Mouse (Mus musculus): Measurements from ENCODE around the gene Gm20696. TPM values are rescaled to one million over a fixed set of nuclear protein-coding genes. Genes with fewer than 3 reads are reported as not detected.

Gene Gm20696
- polyA plus RNA-seq, 1 experiment from 2014 or later: 4.4 TPM

- H3K4me2 ChIP-seq (replicated peaks): no peak overlapping the region
- H3K36me3 ChIP-seq: no peaks in the 10 kb centered on the region
- H3K4me1 ChIP-seq: peaks cover 33% of the 10 kb centered on the region
- H3K27ac ChIP-seq: no peak overlapping the region
- ATAC-seq (ENCODE audit: low FRiP score): no peak
- no peaks in the 10 kb centered on the region for H3K9me3 ChIP-seq (replicated peaks)
- H3K9ac ChIP-seq: no peak overlapping the region
- WGBS: 56% methylated on average over 7 of the region's 7 CpGs
- no peaks in the 10 kb centered on the region for H3K27me3 ChIP-seq
- H3K4me3 ChIP-seq: no peak overlapping the region
Measured at GRCm38 (mm10) chr6:99481568-99481967, 185.0 kb downstream of the Gm20696 start.

GRCm38 (mm10) chr6:99478873-99479650 is 187.5 kb downstream of the Gm20696 start:
- Histone ChIP-seq H3K9ac (no peak overlapping the region), H3K4me3 (no peak overlapping the region), H3K36me3 (no peaks in the 10 kb centered on the region), H3K27me3 (no peaks in the 10 kb centered on the region), H3K9me3 (replicated peaks) (no peaks in the 10 kb centered on the region), H3K27ac (no peak overlapping the region), H3K4me2 (replicated peaks) (no peak overlapping the region), H3K4me1 (peaks cover 9% of the 10 kb centered on the region; the same call in 1 of the 2 replicates)
- no peak for ATAC-seq (ENCODE audit: low FRiP score)
- 72% methylated on average over 13 of the region's 13 CpGs for WGBS

- H3K4me3 ChIP-seq: no peak overlapping the region
- no peak overlapping the region for H3K4me2 ChIP-seq (replicated peaks)
- 85% methylated on average over 9 of the region's 9 CpGs for whole genome bisulfite sequencing
- no peak overlapping the region for H3K9ac ChIP-seq
- ATAC-seq (ENCODE audit: low FRiP score): no peak
- H3K27me3 ChIP-seq: no peaks in the 10 kb centered on the region
- no peaks in the 10 kb centered on the region for H3K36me3 ChIP-seq
- H3K4me1 ChIP-seq: peaks cover 8% of the 10 kb centered on the region; the same call in 1 of the 2 replicates
- no peak overlapping the region for H3K27ac ChIP-seq
- no peaks in the 10 kb centered on the region for H3K9me3 ChIP-seq (replicated peaks)
Measured at GRCm38 (mm10) chr6:99475040-99475439, 191.6 kb downstream of the Gm20696 start.

GRCm38 (mm10) chr6:99470906-99471305 is 195.7 kb downstream of the Gm20696 start:
- no peaks in the 10 kb centered on the region for H3K27me3 ChIP-seq
- 84% methylated on average over 5 of the region's 5 CpGs for WGBS
- no peaks in the 10 kb centered on the region for H3K36me3 ChIP-seq

GRCm38 (mm10) chr6:99469134-99469834 is 197.3 kb downstream of the Gm20696 start:
- Histone ChIP-seq H3K4me1 (peaks cover 30% of the 10 kb centered on the region), H3K27me3 (no peaks in the 10 kb centered on the region), H3K36me3 (no peaks in the 10 kb centered on the region), H3K27ac (no peak overlapping the region), H3K4me3 (no peak overlapping the region), H3K9ac (no peak overlapping the region), H3K9me3 (replicated peaks) (no peaks in the 10 kb centered on the region), H3K4me2 (replicated peaks) (no peak overlapping the region)
- WGBS: 74% methylated on average over 12 of the region's 12 CpGs
- ATAC-seq (ENCODE audit: low FRiP score): no peak

More at GRCm38 (mm10) chr6:99470906-99471305, 195.7 kb downstream of the Gm20696 start:
- peaks cover 20% of the 10 kb centered on the region for H3K4me1 ChIP-seq
- no peak overlapping the region for H3K9ac ChIP-seq
- no peaks in the 10 kb centered on the region for H3K9me3 ChIP-seq (replicated peaks)
- ATAC-seq (ENCODE audit: low FRiP score): no peak
- H3K27ac ChIP-seq: no peak overlapping the region
- no peak overlapping the region for H3K4me3 ChIP-seq
- no peak overlapping the region for H3K4me2 ChIP-seq (replicated peaks)

GRCm38 (mm10) chr6:99467831-99468230 is 198.8 kb downstream of the Gm20696 start:
- no peak overlapping the region for H3K4me3 ChIP-seq
- no peak overlapping the region for H3K9ac ChIP-seq
- H3K4me2 ChIP-seq (replicated peaks): no peak overlapping the region
- ATAC-seq (ENCODE audit: low FRiP score): no peak
- no peaks in the 10 kb centered on the region for H3K36me3 ChIP-seq
- H3K9me3 ChIP-seq (replicated peaks): no peaks in the 10 kb centered on the region
- WGBS: 57% methylated on average over 3 of the region's 3 CpGs
- peaks cover 36% of the 10 kb centered on the region for H3K4me1 ChIP-seq
- no peaks in the 10 kb centered on the region for H3K27me3 ChIP-seq
- no peak overlapping the region for H3K27ac ChIP-seq

GRCm38 (mm10) chr6:99467109-99467508 is 199.5 kb downstream of the Gm20696 start:
- Histone ChIP-seq H3K9ac (no peak overlapping the region), H3K36me3 (no peaks in the 10 kb centered on the region), H3K4me2 (replicated peaks) (no peak overlapping the region), H3K27me3 (no peaks in the 10 kb centered on the region), H3K9me3 (replicated peaks) (no peaks in the 10 kb centered on the region), H3K4me3 (no peak overlapping the region), H3K27ac (no peak overlapping the region), H3K4me1 (peaks cover 39% of the 10 kb centered on the region)
- ATAC-seq (ENCODE audit: low FRiP score): no peak
- WGBS: 31% methylated on average over 8 of the region's 8 CpGs

- H3K4me2 ChIP-seq (replicated peaks): no peak overlapping the region
- no peaks in the 10 kb centered on the region for H3K27me3 ChIP-seq
- H3K36me3 ChIP-seq: no peaks in the 10 kb centered on the region
- no peaks in the 10 kb centered on the region for H3K9me3 ChIP-seq (replicated peaks)
- H3K4me3 ChIP-seq: no peak overlapping the region
- H3K4me1 ChIP-seq: peaks cover 39% of the 10 kb centered on the region
- H3K9ac ChIP-seq: no peak overlapping the region
- ATAC-seq (ENCODE audit: low FRiP score): no peak
- no peak overlapping the region for H3K27ac ChIP-seq
- WGBS: 91% methylated on average over 8 of the region's 8 CpGs
Measured at GRCm38 (mm10) chr6:99466354-99466753, 200.2 kb downstream of the Gm20696 start.

- Histone ChIP-seq H3K9ac (no peak overlapping the region), H3K9me3 (replicated peaks) (no peaks in the 10 kb centered on the region), H3K27ac (no peak overlapping the region), H3K27me3 (no peaks in the 10 kb centered on the region), H3K4me1 (peaks cover 31% of the 10 kb centered on the region), H3K4me3 (no peak overlapping the region), H3K4me2 (replicated peaks) (no peak overlapping the region), H3K36me3 (no peaks in the 10 kb centered on the region)
- 0 out of 2 replicates have a peak, but pooled peaks have one; percentile 48 for ATAC-seq (ENCODE audit: low FRiP score)
- 66% methylated on average over 4 of the region's 4 CpGs for WGBS
Measured at GRCm38 (mm10) chr6:99464449-99464848, 202.1 kb downstream of the Gm20696 start.

GRCm38 (mm10) chr6:99463906-99464305 is 202.7 kb downstream of the Gm20696 start:
- Histone ChIP-seq H3K27ac (no peak overlapping the region), H3K27me3 (no peaks in the 10 kb centered on the region), H3K9me3 (replicated peaks) (no peaks in the 10 kb centered on the region), H3K4me2 (replicated peaks) (no peak overlapping the region), H3K4me3 (no peak overlapping the region), H3K36me3 (no peaks in the 10 kb centered on the region), H3K4me1 (peaks cover 31% of the 10 kb centered on the region), H3K9ac (no peak overlapping the region)
- ATAC-seq (ENCODE audit: low FRiP score): no peak
- WGBS: 76% methylated on average over 7 of the region's 7 CpGs

GRCm38 (mm10) chr6:99458775-99459174 is 207.8 kb downstream of the Gm20696 start:
- no peak for ATAC-seq (ENCODE audit: low FRiP score)
- Histone ChIP-seq H3K4me3 (no peak overlapping the region), H3K4me1 (0 out of 2 replicates have a peak, but pooled peaks cover 9% of the 10 kb centered on the region), H3K9ac (no peak overlapping the region), H3K4me2 (replicated peaks) (no peak overlapping the region), H3K27me3 (no peaks in the 10 kb centered on the region), H3K36me3 (no peaks in the 10 kb centered on the region), H3K9me3 (replicated peaks) (no peaks in the 10 kb centered on the region), H3K27ac (no peak overlapping the region)
- 91% methylated on average over 4 of the region's 4 CpGs for WGBS

- Histone ChIP-seq H3K27ac (no peak overlapping the region), H3K9me3 (replicated peaks) (no peaks in the 10 kb centered on the region), H3K36me3 (no peaks in the 10 kb centered on the region), H3K4me3 (no peak overlapping the region), H3K4me1 (peaks cover 6% of the 10 kb centered on the region; the same call in 1 of the 2 replicates), H3K4me2 (replicated peaks) (no peak overlapping the region), H3K27me3 (no peaks in the 10 kb centered on the region), H3K9ac (no peak overlapping the region)
- 85% methylated on average over 7 of the region's 7 CpGs for WGBS
- ATAC-seq (ENCODE audit: low FRiP score): no peak
Measured at GRCm38 (mm10) chr6:99453763-99454520, 212.7 kb downstream of the Gm20696 start.

All from hindbrain, embryonic 12.5 days (tissue).